Mouse (Mus musculus) left cerebral cortex, postnatal 10 days (tissue): Measurements from ENCODE around the gene Rapgef2. TPM values are rescaled to one million over a fixed set of nuclear protein-coding genes. Genes with fewer than 3 reads are reported as not detected.
A peak's percentile ranks its signal among the peaks of the same experiment; 100 is the strongest.
"Not testable (repeated sequence)": the region's sequence is repeated elsewhere in the genome, so short reads cannot be mapped to it uniquely, and the experiment has no call there.

Experiments
- DNase-seq, 2 experiments: peaks; one replicate each; pipeline ENCODE4 v3.0.0; 2021 to 2022; ENCODE audit warnings: low spot score in 2 of 2, mixed read lengths in 1 of 2; ENCODE audit errors: extremely low spot score in 1 of 2
- intact Hi-C: fragments of 180-260 bp; cut with DNase I; formaldehyde crosslinking; loops from one replicate; pipeline ENCODE4 v1.15.1; 2025
- total RNA-seq, 2 experiments: library from RNA; stranded (reverse); gene quantifications; 2 replicates each; pipeline ENCODE4 v1.2.3; 2021

Rapgef2 gene
- total RNA-seq, 2 experiments from 2014 or later: 92.8 to 96.4 TPM

- intact Hi-C loops: no loop called here
- no peak for DNase-seq
These were observed 43.2 kb downstream of the Rapgef2 start for GRCm38 (mm10) chr3:79242922-79243705.

GRCm38 (mm10) chr3:79242298-79242697 is 44.0 kb downstream of the Rapgef2 start:
- DNase-seq: no peak
- intact Hi-C loops: no loop called here

- intact Hi-C loops: no loop called here
- DNase-seq: no peak
These were observed 47.3 kb downstream of the Rapgef2 start for GRCm38 (mm10) chr3:79239066-79239462.

GRCm38 (mm10) chr3:79238456-79239065 is 47.8 kb downstream of the Rapgef2 start:
- intact Hi-C loops: no loop called here
- no peak for DNase-seq

GRCm38 (mm10) chr3:79237619-79238342 is 48.5 kb downstream of the Rapgef2 start:
- intact Hi-C loops: no loop called here
- no peak for DNase-seq

GRCm38 (mm10) chr3:79234485-79234884 is 51.8 kb downstream of the Rapgef2 start:
- intact Hi-C loops: no loop called here
- no peak for DNase-seq

- peak in 1 of 2 experiments; percentile 43 for DNase-seq
- intact Hi-C loops: no loop called here
These were observed 52.6 kb downstream of the Rapgef2 start for GRCm38 (mm10) chr3:79233478-79234415.

GRCm38 (mm10) chr3:79230718-79231117 is 55.6 kb downstream of the Rapgef2 start:
- DNase-seq: no peak
- intact Hi-C loops: no loop called here

GRCm38 (mm10) chr3:79229546-79229945 is 56.8 kb downstream of the Rapgef2 start:
- intact Hi-C loops: no loop called here
- no peak for DNase-seq

GRCm38 (mm10) chr3:79228304-79228703 is 58.0 kb downstream of the Rapgef2 start:
- intact Hi-C loops: no loop called here
- DNase-seq: no peak

- intact Hi-C loops: no loop called here
- no peak for DNase-seq
These were observed 58.8 kb downstream of the Rapgef2 start for GRCm38 (mm10) chr3:79227356-79228088.

GRCm38 (mm10) chr3:79226807-79227206 is 59.5 kb downstream of the Rapgef2 start:
- DNase-seq, intact Hi-C loops: not testable (repeated sequence)

- intact Hi-C loops: no loop called here
- peak in 1 of 2 experiments; percentile 54 for DNase-seq
These were observed 60.4 kb downstream of the Rapgef2 start for GRCm38 (mm10) chr3:79225888-79226287.

- intact Hi-C loops: loop anchor here (5.0 kb wide), 2 partner anchors 268 to 363 kb away; no protein-coding TSS in a partner anchor
These were observed 62.0 kb downstream of the Rapgef2 start for GRCm38 (mm10) chr3:79224352-79224751.

GRCm38 (mm10) chr3:79223281-79223680 is 63.0 kb downstream of the Rapgef2 start:
- DNase-seq: no peak
- intact Hi-C loops: loop anchor here (2.0 to 5.0 kb wide), 3 partner anchors 64 to 364 kb away; partner anchors contain the start of gene Rapgef2

More at GRCm38 (mm10) chr3:79224352-79224751, 62.0 kb downstream of the Rapgef2 start:
- no peak for DNase-seq

GRCm38 (mm10) chr3:79222192-79222960 is 63.9 kb downstream of the Rapgef2 start:
- intact Hi-C loops: loop anchor here (2.0 to 5.0 kb wide), 3 partner anchors 64 to 365 kb away; partner anchors contain the start of gene Rapgef2

More at GRCm38 (mm10) chr3:79222192-79222960, 63.9 kb downstream of the Rapgef2 start:
- no peak for DNase-seq
